Mouse (Mus musculus) A20 (cell line): ENCODE measurements around the gene Wnt5b.

Experiments used
- DNase-seq: peaks from one replicate; pipeline ENCODE4 v3.0.0-alpha.2; 2011; ENCODE audit warnings: low read depth, low spot score

Gene Wnt5b

GRCm38 (mm10) chr6:119486381-119487084, 57.6 kb downstream of the Wnt5b start:
- DNase-seq, result no peak

- DNase-seq, result no peak
Measured at GRCm38 (mm10) chr6:119485486-119485885, 58.7 kb downstream of the Wnt5b start.

GRCm38 (mm10) chr6:119482958-119483600, 61.1 kb downstream of the Wnt5b start:
- no peak for DNase-seq

- DNase-seq, result peak; percentile 78
Measured at GRCm38 (mm10) chr6:119481741-119482390, 62.3 kb downstream of the Wnt5b start.

- peak; percentile 70 for DNase-seq
Measured at GRCm38 (mm10) chr6:119480706-119481331, 63.3 kb downstream of the Wnt5b start.

- peak; percentile 87 for DNase-seq
Measured at GRCm38 (mm10) chr6:119479876-119480705, 64.1 kb downstream of the Wnt5b start.

- DNase-seq, result no peak
Measured at GRCm38 (mm10) chr6:119479343-119479875, 64.7 kb downstream of the Wnt5b start, which contains the start of gene Fbxl14. Gene Fbxl14 (plus strand): TSS chr6:119479668.

- DNase-seq, result peak; percentile 93
Measured at GRCm38 (mm10) chr6:119478560-119479342, 65.4 kb downstream of the Wnt5b start.

GRCm38 (mm10) chr6:119477686-119478310, 66.3 kb downstream of the Wnt5b start:
- no peak for DNase-seq

GRCm38 (mm10) chr6:119475988-119476387, 68.2 kb downstream of the Wnt5b start:
- DNase-seq, result no peak

- no peak for DNase-seq
Measured at GRCm38 (mm10) chr6:119473992-119474391, 70.2 kb downstream of the Wnt5b start.

- DNase-seq, result no peak
Measured at GRCm38 (mm10) chr6:119473446-119473845, 70.7 kb downstream of the Wnt5b start.

GRCm38 (mm10) chr6:119472705-119473104, 71.4 kb downstream of the Wnt5b start:
- no peak for DNase-seq

GRCm38 (mm10) chr6:119472135-119472534, 72.0 kb downstream of the Wnt5b start:
- DNase-seq, result peak; percentile 54

GRCm38 (mm10) chr6:119470777-119471176, 73.4 kb downstream of the Wnt5b start:
- DNase-seq, result no peak

- peak; percentile 33 for DNase-seq
Measured at GRCm38 (mm10) chr6:119467785-119468059, 76.4 kb downstream of the Wnt5b start.

GRCm38 (mm10) chr6:119466921-119467784, 77.0 kb downstream of the Wnt5b start:
- no peak for DNase-seq

- no peak for DNase-seq
Measured at GRCm38 (mm10) chr6:119466161-119466560, 78.0 kb downstream of the Wnt5b start.

GRCm38 (mm10) chr6:119460391-119460790, 83.8 kb downstream of the Wnt5b start:
- no peak for DNase-seq
